Mouse (Mus musculus) naive thymus-derived CD4-positive, alpha-beta T cell, adult 5 months (primary cell): ENCODE results near the gene Dbi. TPM values are rescaled to one million over a fixed set of nuclear protein-coding genes. Genes with fewer than 3 reads are reported as not detected.

Experiments used
- polyA plus RNA-seq: library from polyadenylated mRNA; unstranded; fragments of 100-300 nt; shearing (Covaris generic); gene quantifications from one replicate; pipeline ENCODE4 v1.2.1, GENCODE M21; 2017

Gene Dbi
- polyA plus RNA-seq: 64.4 TPM

DNA sequence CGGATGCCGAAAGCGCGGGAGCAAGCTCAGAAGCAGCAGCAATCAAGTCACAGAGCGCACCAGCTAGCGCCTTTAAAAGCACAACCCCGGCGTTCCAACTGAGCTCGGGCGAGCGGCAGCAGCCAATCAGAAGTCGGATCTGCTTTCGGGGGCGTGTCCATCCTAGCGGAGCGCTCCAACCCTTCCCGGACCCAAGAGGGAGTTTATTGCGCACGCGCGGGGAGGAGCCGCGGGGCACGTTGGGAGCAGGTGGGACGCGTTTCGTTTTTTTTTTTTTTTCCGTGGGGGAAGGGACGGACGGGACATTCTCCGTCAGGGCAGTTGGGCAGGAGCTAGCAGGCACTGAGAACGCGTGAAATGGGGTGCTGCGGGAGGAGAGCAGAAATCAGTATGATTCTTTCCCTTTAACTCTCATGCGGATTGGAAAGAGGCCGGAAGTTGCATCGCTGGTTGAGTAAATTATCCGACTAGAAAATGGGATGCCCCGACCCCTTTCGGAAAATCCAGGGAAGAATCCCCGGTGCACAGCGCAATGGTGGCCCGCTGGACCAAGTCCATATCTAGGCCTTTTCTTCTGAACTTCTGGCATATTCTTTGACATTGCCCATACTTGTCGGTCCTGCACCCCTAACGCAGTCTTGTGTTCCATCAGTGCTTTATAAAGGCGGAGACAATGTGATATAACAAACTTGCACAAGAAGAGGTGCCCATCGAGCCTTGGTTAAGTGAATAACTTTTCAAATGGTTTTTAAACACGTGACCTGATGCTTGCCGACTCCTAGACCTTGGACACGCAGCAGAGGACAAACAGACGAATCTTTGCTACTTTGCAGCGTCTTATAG lies at the start of gene Dbi, which contains the start of gene 3110009E18Rik:
Gene Dbi, minus strand, starts transcription at position 110 of the 843 bp plus-strand sequence.
Gene 3110009E18Rik, plus strand, starts transcription at position 219 of the 843 bp plus-strand sequence.

DNA sequence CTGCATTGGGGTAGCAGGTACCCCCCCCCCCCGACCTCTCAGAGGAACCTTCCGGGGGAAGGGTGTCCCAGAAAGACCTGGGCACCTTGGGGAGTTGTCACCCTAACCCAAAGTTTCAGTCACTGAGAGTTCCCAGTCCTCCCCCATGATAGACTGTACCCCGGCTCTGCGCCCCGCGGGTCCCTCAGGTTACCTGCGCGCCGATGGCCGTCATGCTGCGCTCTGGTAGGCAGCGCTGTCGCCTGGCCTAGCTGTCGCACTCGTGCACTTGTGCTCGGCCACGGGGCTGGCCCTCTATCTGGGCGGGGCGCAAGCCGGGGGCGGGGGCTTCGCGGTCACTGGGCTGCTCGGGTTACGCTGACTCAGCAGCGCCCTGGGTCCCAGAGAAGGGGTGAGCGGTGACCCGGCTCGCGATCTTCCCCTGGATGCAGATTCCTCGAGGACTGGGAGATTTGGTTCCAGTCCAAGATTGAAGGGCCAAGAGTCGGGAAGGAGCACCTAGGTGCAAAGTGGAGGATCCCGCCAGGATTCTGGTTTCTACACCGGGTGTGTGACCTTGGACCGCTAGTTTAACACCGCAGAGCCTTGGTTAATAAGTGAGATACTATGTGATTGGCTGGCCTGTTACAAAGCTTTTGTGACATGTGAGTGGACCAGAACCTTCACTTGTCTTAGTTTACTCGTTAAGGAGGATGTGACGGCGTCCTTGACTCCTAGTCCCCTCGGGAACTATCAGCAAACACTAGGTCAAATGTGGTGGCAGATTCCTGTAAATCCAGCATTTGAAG lies 47.2 kb downstream of the Dbi start, which contains the start of gene Tmem37:
Gene Tmem37, minus strand, starts transcription at position 556 of the 788 bp plus-strand sequence.

Other genes starting within 250 kb of the Dbi start
- gene Tmem177, start 207.9 kb downstream of the Dbi start, polyA plus RNA-seq: 2.6 TPM
- not detected for gene Cfap221, start 123.8 kb downstream of the Dbi start, polyA plus RNA-seq
- gene Sctr, start 114.2 kb downstream of the Dbi start, polyA plus RNA-seq: not detected
- gene Tmem37, start 47.0 kb downstream of the Dbi start, polyA plus RNA-seq: not detected
- gene 3110009E18Rik, start 109 bp upstream of the Dbi start, polyA plus RNA-seq: 8.8 TPM
- gene Steap3, start 151.6 kb upstream of the Dbi start, polyA plus RNA-seq: 0.44 TPM
- not detected for gene C1ql2, start 219.5 kb upstream of the Dbi start, polyA plus RNA-seq